Mouse (Mus musculus): ENCODE measurements around the gene Aff1.

DNA sequence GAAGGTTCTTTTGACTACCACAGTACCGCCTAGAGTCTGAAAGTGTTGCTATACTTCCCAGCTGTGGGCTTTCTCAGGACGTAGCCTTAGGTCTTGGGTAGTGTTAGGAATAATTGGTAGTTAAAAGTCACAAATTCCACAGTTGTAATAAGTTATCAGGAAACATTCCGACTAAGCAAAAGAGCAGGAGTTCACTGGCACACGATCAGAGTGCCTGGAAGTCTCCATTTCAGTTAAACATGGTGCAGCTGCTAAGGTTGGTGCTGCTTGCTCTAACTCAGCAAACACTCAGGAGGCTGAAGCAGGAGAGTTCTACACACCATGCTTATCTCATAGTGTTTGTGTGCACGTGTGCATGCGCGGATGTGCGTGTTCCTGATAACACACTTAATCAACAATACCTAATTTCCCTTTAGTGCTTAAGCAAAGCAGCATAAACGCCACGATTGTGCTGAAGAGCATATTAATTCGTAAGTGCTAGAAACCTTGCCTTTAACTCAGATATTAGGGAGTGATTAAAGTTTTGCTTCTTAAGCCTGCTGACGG, 121.9 kb downstream of the Aff1 start:
- TF ChIP-seq CTCF (IDR thresholded peaks at IDR 0.05; ENCODE audit: borderline replicate concordance, extremely low read depth, insufficient read depth, insufficient read length) (no peak), POLR2A (IDR thresholded peaks at IDR 0.05; ENCODE audit: borderline replicate concordance, extremely low read depth, insufficient read depth, insufficient read length, poor library complexity, severe bottlenecking) (no peak)

All from brain, embryonic 14.5 days (tissue).